Mouse (Mus musculus) embryo, embryonic 11 days (tissue): Measurements from ENCODE around the gene Tatdn2.

Source experiments
- DNase-seq: peaks from one replicate; pipeline ENCODE4 v3.0.0-alpha.2; 2015

Tatdn2 gene

DNA sequence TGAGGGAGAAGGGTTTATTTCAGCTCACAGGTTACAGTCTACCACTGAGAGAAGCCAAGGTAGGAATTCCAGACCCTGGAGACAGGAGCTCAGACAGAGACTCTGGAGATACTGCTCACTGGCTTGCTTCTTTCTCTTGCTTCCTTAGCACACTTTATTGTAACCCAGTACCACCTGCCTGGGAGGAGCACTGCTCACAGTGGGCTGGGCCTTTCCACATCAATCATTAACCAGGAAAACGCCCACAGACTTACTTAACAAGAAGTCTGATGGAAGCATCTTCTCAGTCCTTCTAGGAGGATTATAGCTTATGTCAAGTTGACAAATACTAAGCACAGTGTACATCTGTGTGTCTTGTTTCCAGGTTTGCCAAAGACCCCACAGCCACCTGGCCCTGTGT, 17.9 kb downstream of the Tatdn2 start:
- DNase-seq: no peak

DNA sequence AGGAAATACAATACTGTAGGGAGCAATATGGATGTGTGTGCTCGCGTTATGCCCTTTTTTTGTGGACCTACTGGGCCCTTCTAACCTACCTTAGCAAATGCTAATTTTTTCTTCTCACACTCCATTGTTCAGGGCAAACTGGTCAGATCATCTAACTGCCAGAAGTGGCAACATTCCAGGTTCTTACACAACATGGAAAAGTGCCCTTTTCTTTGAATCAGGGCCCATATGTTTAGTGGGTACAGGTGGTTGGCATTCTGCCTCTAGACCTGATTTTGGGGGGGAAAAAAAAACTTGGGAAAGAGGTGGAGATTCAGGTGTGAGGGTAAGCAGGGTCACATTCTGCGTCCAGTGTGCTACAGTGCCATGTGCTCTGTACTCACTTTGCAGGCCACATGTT, 20.7 kb downstream of the Tatdn2 start:
- no peak for DNase-seq

DNA sequence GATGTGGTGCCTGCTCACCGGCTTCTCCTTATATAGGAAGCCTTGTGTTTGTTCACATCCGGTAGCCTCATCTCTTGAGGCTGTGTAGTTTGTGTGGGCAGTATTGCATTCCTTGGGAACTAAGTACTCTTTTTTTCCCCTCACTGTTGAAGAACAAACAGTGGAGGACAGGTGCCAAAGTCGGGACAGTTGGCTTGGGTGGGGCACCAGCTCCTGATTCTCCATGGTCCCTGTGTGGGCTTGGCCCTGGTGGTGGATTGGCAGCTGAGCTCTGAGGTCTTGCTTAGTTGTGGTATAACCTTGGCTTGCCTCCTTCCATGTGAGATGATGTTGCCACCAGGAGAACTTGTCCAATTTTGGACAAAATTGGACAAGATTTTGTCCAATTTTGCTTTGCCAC, 23.0 kb downstream of the Tatdn2 start, which contains the start of gene Ghrl:
TSS of gene Ghrl (minus strand) at position 3 of the 400 bp plus-strand sequence.
- DNase-seq: no peak

DNA sequence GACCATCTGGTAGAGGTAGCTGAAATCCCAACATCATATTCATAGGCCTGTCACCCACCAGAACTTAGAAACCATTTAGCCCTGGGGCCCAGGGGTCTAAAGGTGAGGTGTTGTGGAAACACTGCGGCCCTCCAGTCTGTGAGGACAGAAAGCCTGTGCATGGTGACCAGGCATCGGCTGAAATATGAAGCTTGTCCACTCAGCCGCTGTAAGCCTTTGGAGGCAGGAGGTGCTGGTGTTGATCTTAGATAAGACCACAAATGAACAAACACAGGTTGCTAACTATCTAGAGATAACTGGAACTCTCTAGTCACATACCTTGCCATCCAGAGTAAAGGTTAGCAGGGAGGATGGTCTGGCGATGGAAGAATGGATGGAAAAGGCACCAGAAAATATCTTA, 24.2 kb downstream of the Tatdn2 start:
- no peak for DNase-seq

DNA sequence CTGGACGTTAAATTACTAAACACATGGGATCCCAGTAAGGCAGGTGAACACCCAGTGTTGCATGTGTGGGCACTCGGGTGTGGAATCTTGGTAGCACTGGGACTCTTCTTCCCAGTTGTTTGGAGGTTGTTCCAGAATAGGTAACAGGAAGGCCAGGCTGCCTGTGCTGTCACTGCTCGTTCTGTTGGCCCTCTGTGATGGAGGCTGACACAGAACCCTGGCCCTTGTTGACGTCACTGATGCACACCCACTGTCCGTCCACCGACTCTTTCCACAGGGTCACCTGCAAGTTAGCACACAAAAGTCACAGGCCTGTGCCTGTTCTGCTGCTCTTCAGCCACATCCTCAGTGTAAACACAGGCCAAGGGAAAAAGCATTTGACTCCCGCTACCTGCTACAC, 31.3 kb downstream of the Tatdn2 start:
- DNase-seq: no peak

DNA sequence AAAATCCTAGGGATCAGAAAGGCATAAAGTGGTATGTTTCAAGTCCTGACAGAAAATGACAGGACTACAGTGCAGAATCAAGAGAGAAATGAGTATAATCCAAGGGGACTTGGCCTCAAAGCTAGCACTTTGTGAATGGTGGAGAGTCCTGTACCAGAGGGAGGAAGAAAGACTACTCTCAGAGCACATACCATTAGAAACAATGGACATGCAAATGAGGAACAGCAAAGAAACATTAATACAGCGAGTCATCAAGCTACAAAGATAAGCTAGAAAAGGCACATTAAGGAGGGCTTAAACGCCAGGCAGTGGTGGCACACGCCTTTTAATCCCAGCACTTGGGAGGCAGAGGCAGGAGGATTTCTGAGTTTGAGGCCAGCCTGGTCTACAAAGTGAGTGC, 34.4 kb downstream of the Tatdn2 start:
- no peak for DNase-seq

DNA sequence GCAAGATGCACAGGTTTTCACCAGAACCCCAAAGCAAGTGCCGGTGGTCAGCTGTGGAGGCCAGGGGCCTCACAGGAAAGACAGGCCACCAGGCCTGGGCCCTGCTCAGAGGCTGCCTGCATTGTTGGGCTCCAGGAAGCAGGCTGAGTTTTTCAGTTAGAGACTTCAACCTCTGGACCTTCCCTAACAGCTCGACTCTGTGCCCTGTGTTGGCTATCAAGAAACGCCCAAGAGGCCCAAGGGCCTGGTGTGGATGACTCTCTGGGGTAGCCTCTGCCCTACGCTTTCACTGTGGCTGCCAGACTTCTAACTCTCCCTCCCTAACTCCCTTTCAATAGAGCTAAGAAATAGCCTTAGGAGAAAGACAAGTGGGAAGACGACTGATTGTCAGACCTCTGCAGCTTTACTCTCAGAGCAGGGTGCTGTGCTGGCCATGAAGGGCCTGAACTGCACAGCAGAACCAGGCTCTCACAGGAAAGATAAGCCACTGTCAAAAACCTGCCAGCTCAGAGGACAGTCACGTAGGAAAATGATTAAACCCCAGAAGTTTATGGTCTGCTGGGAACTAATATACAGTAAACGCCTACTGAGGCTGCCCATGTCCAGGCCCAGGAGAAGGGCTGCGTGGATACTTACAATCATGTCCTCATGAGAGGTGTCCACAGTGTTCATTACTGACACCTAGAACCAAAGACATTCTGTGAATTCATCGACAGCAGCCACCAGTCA, 40.6 kb downstream of the Tatdn2 start:
- DNase-seq: no peak

DNA sequence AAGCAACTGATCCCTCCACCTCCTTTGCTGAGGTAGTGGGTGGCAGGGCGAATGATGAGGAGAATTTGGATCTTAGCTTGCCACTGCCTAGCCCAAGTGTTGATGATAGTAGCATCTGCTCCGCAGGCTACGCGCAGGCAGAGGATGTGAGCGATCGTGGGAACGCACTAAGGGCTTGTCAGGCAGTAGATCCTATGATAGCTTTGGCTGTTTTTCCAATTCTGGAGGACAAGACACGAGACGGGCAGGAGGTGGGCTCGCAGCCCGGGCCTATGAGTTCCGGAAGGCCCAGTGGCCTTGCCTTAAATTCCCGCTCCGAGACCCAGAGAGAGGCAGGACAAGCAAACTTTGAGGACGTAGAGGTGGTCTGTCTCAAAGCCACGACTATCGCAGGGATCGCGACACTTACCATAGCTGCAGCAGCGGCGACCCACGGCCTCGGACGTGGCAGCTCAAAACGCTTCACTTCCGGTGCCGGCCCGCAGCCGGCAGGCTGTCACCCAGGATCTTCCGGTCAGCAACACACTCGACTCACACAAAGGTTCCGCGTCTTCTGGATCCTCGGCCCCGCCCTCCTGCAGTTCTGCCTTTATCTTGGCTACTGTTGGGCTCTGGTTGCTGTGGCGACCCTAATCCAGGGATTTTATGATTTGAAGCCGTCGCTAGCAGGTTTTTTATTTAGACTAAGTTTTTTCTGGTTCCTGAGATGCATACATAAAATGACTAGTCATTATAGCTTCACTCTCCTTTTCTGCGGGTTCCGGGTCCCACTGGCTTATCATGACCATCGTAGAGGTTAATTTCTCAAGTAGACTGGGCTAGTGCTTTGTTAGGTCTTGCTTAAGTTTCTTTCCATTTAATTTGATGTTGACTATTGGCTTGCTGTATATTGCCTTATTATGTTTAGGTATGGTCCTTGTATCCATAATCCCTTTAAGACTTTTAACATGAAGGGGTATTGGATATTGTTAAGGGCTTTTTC, 43.7 kb downstream of the Tatdn2 start, which contains the start of gene Sec13:
TSS of gene Sec13 (minus strand) at position 508 of the 982 bp plus-strand sequence.
- DNase-seq: peak; percentile 94

DNA sequence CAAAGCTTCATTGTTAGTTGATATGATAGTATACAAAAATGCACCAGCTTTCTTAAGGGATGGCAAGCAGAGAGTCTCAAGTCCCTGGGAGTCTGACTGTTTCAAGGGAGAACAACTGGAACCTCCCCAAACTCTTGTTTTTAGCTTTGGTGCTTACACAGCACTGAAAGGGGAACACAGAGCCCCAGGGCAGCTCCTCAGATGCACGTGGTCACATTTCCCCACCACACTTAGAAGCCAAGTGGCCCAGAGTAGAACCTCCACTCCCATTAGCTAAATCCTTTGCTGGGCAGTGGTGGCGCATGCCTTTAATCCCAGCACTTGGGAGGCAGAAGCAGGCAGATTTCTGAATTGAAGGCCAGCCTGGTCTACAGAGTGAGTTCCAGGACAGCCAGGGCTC, 44.6 kb downstream of the Tatdn2 start:
- DNase-seq: no peak

DNA sequence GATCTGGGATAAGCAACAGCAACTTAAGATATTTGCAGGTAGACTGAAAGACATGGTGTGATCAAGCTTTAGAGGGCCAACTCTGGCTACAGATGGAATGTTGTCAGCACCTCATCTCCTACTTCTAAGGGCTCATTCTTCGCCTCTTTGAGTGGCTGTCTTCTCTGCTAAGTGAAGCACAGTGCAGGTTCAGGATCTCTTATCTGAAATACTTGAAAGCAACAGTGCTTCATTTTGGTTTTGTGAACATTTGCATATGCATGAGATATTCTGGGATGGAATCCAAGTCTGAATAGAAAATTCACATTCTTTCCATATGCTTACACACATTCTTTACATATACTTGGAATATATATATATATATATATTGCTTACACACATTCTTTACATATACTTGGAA, 45.5 kb downstream of the Tatdn2 start:
- DNase-seq: no peak

DNA sequence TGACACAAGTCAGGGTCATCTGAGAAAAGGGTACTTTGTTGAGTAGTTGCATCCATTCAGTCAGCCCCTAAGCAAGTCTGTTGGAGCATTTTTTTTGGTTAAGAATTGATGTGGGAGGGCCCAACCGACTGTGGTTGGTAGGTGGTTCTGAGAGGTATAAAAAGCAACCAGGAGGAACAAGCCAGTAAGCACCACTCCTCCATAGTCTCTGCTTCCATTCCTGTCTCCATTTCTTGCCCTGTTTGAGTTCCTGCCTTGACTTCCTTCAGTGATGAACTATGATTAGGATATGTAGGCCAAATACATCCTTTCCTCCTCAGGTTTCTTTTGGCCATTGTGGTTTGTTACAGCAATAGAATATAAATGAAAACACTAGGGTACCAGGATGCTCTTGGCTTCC, 46.3 kb downstream of the Tatdn2 start:
- no peak for DNase-seq

DNA sequence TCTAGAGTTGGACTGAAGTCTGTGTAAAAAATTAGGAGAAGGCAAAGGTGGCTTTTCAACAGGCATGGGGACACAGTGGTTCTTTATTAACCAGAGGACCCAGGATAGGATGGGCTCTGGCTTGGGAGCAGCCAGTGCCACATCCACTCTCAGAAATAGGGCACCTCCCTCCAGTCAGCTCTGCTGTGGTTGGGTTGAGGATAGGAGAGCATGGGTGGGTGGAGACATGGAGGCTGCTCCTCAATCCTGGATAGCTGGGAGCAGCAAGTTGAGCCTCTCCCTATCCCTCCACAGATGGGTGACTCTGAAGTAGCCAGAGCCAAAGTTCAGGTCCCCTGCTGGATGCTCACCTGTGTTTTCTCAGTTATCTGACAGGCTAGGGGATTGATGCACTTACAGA, 48.3 kb downstream of the Tatdn2 start:
- DNase-seq: no peak

DNA sequence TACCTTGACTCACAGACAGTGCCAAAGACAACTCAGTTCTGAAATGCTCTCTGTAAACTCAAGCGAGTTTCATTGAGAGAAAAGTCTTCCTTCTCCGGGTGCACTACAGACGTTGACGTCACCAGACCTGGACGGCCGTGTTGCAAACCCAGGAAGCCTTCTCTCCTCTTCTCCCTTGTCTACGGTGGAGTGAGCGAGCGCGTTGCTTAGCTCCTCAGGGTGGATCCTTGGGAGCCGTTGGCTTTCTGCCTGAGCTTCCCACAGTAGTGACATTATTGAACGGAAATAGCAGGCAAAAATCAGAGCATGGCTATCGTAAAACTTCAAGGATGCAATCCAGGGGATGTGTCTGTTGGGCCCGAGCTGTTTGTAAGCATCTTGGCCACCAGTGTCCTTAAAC, 50.4 kb downstream of the Tatdn2 start:
- DNase-seq: no peak

DNA sequence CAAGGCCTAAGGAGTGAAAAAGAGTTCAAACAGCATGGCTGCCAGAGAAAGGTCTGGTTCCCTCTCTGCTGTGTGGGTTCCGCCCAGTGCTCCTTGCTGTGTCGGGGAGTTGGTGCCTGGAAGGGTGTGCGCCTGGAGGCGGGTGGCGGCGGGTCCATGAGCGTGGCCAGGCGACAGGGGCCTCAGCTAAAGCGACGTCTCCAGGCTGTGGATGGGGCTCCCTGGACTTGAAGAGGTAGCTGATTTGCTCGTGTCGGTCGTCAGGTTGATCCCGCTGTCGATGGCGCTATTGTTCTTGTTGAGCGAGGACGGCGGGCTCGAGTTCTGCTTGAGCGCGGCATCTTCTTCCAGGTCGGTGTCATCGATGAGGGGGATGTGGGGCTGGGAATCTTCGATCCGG, 51.5 kb downstream of the Tatdn2 start:
- DNase-seq: peak; percentile 23

DNA sequence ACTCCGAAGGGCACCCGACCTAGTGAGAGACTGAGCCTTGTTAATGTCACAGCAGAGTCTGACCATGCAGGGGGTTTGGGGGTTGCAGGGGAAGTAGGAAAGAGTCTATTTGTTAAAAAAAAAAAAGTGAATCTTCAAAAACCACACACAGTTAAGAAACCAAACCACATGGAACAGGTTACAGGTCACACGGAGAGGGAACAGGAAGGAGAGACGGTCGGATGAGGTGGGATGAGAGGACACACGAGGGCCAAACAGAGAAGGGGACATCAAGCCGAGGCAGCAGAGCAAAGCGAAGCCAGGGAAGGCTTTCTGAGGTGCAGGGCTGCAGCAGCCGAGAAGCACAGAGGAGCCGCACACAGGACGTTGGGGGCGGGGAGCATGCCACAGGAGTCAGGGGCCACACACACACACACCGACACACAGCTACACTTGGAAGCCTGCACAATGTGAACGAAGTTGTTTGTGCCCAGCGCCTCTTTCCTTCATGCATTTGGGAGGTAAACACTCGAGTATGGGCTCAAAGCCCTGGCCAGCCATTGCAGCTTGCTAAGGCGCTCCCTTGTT, 52.4 kb downstream of the Tatdn2 start:
- DNase-seq: no peak
